Mouse (Mus musculus) layer of hippocampus, adult 9-10 months (tissue): ENCODE measurements at regions not wholly inside any gene's neighbourhood (a gene's known extent, or its start where the extent isn't known, plus 50 kb on each side); places are given as distances from the start of the nearest gene placed in this dataset.

Experiments
- DNase-seq: peaks from one replicate; pipeline ENCODE4 v3.0.0; 2022; ENCODE audit warnings: low spot score

- DNase-seq = no peak
These were observed 522.7 kb upstream of the Tnp1 start for GRCm38 (mm10) chr1:73538420-73538871.

- DNase-seq = no peak
These were observed 520.1 kb upstream of the Tnp1 start for GRCm38 (mm10) chr1:73535726-73536265.

GRCm38 (mm10) chr1:73533526-73533925, 517.8 kb upstream of the Tnp1 start:
- DNase-seq = no peak

- DNase-seq = no peak
These were observed 516.6 kb upstream of the Tnp1 start for GRCm38 (mm10) chr1:73532316-73532715.

- no peak for DNase-seq
These were observed 516.1 kb upstream of the Tnp1 start for GRCm38 (mm10) chr1:73531831-73532230.

- DNase-seq = no peak
These were observed 514.6 kb upstream of the Tnp1 start for GRCm38 (mm10) chr1:73530326-73530725.

- no peak for DNase-seq
These were observed 512.9 kb upstream of the Tnp1 start for GRCm38 (mm10) chr1:73528623-73529022.

GRCm38 (mm10) chr1:73516441-73516840, 500.7 kb upstream of the Tnp1 start:
- no peak for DNase-seq

- DNase-seq = no peak
These were observed 500.1 kb upstream of the Tnp1 start for GRCm38 (mm10) chr1:73515781-73516180.

- DNase-seq = no peak
These were observed 498.1 kb upstream of the Tnp1 start for GRCm38 (mm10) chr1:73513822-73514221.

- no peak for DNase-seq
These were observed 497.1 kb upstream of the Tnp1 start for GRCm38 (mm10) chr1:73512836-73513235.

GRCm38 (mm10) chr1:73507071-73507754, 491.5 kb upstream of the Tnp1 start:
- no peak for DNase-seq

- DNase-seq = no peak
These were observed 487.9 kb upstream of the Tnp1 start for GRCm38 (mm10) chr1:73503611-73504010.

- no peak for DNase-seq
These were observed 485.0 kb upstream of the Tnp1 start for GRCm38 (mm10) chr1:73500671-73501070.

- no peak for DNase-seq
These were observed 480.5 kb upstream of the Tnp1 start for GRCm38 (mm10) chr1:73495971-73496749.

GRCm38 (mm10) chr1:73481956-73482355, 466.2 kb upstream of the Tnp1 start:
- DNase-seq = no peak

- DNase-seq = no peak
These were observed 463.7 kb upstream of the Tnp1 start for GRCm38 (mm10) chr1:73479349-73479920.

- DNase-seq = no peak
These were observed 444.9 kb upstream of the Tnp1 start for GRCm38 (mm10) chr1:73460598-73460997.

GRCm38 (mm10) chr1:73459754-73460534, 444.2 kb upstream of the Tnp1 start:
- DNase-seq = no peak

- DNase-seq = no peak
These were observed 441.6 kb upstream of the Tnp1 start for GRCm38 (mm10) chr1:73457261-73457660.

GRCm38 (mm10) chr1:73456359-73457062, 440.8 kb upstream of the Tnp1 start:
- DNase-seq = no peak
